Mouse (Mus musculus) embryo, embryonic 10 days (tissue): ENCODE results near the gene Pank4.

Source experiments
- DNase-seq: peaks from one replicate; pipeline ENCODE4 v3.0.0-alpha.2; 2015; ENCODE audit warnings: low spot score

Gene Pank4

DNA sequence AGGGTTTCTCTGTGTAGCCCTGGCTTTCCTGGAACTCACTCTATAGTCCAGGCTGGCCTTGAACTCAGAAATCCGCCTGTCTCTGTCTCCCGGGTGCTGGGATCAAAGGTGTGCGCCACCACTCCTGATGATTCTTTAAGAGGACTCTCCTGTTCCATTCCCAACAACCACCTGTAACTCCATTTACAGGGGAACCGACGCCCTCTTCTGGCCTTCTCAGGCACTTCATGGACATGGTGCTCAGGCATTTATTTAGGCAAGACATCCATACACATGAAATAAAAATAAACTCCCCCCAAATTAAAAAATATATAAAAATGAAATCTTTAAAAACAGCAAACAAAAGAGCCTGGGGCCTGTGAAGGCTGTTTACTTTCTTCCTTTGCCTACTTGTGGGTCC, 3.2 kb downstream of the Pank4 start:
- peak; percentile 66 for DNase-seq

DNA sequence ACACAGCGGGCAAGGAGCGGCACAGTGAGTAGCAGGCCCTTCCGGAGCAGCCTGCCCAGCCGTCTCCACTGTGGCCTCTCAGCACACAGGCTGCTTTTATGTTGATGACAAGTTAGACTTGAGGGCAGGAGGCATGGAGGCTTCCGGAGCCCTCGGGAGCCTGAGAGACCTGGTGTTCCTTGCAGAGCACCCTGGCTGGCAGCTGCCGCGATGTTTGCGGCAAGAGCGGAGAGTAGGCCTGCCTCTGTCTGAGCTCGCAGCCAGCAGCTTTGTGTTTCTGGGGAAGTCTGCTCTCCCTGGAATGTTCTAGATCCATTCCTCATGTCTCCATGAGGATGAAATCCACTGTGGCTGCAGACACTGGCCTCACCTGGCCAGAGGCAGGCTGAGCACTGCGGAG, 8.6 kb downstream of the Pank4 start:
- DNase-seq, result no peak

DNA sequence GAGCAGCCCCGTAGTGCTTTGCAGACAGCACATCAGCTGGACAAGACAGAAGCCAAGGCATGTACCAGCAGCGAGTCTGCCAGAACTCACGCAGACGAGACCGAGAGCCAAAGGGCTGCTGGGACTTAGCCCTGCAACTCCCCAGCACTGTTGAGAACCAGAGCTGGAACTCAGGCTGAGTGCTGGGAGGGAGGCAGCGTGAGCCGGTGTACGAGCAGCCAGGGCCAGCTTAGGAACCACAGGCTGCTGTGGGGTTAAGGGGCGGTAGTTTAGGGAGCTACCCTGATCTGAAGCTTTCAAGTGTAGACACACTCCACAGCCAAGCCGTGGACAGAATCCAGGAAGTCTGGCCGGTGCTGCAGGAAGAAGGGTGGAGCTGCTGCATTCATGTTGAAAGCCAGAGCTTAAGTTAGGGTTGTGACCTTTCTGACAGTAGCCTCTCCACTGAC, 10.3 kb downstream of the Pank4 start:
- DNase-seq, result no peak

DNA sequence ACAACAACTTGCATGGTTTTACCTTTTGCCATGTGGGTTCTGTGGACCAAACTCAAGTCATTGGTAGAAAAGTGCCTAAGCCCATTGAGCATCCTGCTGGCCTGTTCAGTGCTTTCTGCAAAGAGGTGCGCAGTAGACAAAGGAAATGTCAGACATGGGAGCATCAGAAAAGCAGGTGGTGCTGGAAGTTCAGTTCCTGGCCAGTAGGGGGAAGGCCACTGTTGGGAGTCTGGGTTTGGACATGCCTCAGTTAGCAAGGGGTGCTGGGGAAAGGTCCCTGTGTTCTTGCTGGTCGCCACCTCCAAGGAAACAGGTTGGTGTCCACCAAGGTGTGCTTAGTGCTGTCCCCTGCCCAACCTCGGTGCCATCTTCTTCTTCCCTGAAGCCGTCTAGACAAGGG, 16.2 kb downstream of the Pank4 start:
- peak; percentile 43 for DNase-seq

DNA sequence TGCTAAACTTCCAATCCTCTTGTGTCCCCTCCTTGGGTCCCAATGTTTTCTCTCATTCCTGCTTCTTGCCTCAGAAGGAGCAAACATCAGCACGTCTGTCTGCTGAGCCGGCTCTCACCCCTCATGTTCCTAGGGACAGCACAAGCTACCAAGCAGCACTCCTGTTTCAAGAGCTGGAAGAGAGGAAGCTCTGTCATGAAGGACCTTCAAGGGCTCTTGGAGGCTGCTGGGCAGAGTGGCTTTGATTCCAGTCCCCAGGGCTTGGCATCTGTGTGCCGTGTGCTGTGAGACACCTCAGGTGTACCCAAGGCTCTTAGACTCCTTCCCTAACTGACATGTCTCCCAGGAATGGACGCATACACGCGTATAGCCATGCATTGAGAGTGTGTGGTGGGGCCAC, 17.2 kb downstream of the Pank4 start:
- no peak for DNase-seq

DNA sequence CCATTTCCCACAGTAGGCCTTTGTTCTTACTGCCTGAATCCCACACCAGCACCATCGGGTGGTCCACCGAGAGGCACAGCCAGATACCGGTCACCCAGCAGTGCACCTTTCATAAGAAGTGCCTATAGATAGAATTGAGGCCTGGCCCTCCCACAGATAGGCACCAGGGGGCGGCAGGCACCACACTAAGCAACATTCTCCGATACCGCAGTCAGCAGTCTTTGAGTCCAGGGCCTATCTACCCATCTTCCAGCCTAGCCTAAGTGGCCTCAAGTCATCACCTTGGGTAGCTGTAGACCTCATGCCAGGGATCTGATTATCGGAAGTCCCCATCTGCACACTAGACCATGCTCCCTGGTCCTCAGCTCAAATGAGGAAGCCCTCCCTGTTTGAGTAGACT, 17.6 kb downstream of the Pank4 start:
- peak; percentile 82 for DNase-seq

DNA sequence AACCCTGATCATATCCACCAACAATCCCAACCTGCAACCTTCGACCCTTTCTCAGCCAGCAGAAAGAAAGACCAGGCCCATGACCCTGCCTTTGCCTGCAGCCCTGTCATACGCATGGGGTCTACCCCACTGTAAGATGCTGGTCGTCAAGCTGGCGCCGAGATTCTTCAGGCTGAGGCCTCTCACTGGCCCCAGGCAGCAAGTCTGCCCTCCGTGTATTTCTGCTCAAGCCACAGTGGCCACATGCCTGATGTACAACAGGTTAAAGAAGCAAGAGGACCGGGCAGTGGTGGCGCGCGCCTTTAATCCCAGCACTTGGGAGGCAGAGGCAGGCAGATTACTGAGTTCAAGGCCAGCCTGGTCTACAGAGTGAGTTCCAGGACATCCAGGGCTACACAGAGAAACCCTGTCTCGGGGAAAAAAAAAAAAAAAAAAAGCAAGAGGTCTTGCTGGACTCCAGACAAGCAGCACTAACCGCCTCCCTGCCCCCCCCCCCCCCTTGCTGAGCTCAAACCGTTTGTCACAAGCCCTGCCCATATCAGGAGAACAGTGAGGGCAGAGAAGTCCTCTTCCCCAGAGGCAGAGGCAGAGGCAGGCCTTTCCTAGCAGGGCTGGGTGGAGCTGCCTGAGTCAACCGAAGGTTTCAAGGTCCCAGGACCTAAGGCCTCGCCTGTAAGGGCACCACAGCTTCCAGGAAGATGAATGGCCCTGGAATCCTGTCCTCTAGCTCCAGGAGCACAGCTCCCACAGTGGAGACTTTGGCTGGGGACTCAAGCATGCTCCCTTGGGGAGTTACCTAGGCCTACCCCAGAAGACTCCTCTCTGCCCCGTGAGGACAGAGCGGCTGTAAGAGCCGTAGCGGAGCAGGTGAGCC, 18.6 kb downstream of the Pank4 start:
- DNase-seq, result no peak

DNA sequence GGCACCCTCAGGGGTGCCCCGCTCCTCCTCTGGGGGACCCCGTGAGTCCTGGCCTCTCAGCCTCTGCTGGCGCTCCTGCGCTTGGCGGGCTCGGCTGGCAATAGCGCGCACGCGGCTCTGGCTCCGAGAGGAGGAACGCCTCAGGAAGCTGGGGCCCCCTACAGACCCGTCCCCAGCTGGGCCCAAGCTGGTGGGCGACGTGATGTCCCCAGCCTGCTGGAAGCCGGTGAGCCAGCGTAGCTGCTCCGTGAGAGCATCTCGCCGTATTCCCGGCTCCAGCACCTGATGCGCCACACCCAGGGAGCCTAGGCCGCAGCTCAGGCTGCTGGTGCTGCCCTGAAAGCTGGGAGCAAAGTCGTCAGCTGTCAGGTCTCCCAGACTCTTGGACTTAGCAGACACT, 19.8 kb downstream of the Pank4 start:
- no peak for DNase-seq

DNA sequence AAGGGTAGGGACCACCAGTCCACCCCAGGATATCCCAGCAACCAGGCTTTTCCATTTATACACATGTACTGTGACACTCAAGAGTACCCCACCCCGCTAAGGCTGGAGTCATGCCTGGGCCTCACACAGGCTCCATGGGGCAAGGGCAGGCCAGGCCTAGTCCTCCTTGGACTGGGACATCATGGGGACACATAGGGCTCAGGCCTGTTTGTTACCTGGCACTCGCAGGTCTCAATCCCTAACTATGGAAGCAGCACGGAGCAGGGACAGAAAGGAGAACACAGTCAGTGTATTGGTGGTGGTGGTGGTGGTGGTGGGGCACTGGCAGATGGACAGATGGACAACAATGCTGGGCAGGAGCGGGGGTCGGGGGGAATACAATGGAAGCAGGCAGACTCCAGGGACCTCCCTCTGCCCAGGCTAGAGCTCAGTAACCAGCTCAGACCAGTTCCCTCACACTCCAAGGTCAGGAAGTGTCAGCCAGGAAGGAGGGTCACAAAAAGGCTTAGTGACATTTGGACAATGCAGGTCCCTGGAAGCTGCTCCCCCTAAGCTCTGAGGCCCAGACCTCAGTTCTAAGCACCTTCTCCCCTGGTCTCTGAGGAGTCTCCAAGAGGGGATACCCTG, 21.3 kb downstream of the Pank4 start:
- peak; percentile 45 for DNase-seq

DNA sequence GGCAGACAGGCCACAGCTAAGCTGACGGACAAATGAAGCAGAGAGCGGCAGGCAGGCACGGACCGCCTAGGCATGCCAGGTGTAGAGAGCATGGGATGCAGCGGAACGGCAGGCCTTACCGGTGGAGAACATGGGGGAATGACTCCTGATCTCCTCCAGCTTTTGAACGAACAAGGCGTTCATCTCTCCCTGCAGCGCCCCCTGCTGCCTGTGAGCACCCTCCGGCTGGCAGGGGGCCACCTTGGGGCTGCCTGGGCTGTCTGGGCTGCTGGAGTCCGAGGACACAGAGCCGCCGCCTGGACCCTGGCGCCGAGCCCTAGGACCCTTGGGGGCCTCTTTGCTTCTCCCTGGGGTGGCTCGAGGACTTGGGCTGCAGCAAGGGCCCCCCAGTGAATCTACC, 22.2 kb downstream of the Pank4 start:
- peak; percentile 86 for DNase-seq

DNA sequence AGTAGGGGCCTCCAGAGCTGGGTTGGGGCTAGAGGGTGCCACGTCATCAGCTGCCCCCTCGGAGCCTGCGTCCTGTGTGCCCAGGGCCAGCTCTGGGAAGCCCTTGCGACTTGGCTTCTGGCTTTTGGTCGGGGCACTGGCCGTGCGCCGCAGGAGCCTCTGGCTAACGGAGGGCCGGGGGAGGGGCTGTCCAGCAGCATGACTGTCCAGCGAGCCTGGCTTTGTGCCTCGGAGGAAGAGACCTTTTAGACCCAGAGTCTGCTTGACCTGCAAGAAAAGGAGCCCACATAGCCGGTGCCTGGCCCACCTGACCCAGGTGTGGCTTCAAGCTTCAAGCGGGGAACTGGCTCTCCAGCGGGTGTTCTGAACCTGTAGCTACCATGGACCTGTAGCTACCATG, 22.8 kb downstream of the Pank4 start:
- DNase-seq, result no peak

DNA sequence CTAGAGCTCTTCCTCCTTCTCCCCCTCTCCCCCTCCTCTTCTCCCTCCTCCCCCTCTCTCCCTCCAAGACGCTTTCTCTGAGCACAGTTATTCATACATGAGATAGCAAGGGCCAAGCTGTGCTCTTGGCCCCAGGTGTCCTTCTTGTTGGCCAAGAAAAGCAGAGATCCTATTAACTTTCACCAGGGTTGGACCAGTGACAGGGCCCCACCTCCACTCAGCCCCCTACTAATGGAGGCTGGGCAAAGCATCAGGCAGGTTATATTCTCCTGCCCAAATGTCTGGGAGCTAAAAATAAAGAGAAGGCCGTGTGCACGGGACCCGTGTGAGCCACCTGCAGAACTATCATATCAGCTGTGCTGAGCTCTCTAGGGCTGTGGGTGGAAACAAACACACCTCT, 31.0 kb downstream of the Pank4 start:
- DNase-seq, result no peak

DNA sequence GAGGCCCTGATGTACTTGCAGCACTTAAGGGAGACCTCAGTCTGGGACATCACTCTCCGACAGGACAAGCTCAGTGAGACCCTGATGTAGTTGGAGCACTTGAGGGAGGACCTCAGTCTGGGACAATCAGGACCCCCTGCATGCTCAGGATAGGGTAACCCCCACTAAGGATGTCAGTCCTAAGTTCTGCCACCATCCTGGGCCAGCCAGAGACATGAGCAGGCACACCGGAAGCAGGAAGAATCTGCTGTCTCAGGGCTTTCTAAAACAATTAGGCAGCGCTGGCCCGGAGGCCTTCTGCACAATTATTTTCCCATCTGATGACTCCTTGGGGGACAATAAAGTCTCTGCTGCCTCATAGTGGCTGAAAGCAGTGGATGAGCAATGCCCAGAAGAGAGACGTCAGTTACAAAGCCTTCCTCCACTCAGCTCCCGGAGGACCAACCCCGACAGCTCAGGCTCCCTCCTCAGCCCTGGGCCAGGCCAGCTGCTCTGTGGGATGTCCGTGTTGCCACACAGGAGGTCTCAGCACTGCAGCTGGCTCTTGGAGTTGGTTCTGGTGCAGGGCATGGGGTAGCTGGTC, 32.7 kb downstream of the Pank4 start:
- DNase-seq, result no peak

DNA sequence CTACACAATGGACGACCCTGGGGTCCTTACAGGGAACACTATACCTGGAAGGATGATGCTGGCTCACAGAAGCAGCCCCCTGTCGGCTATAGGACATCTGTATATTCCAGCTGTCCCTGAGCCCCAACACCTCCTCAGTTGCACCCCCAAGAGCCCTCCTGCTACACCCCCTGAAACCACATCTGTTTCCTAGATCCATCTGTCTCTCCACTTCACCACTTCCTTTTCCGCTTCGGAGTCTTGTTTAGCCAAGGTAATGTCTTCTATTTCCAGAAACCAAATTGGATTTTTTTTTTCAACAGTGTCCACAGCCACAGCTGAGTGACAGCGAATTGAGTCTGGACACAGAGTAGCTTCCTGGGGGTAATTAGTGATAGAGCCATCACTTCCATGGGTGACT, 35.5 kb downstream of the Pank4 start:
- DNase-seq, result no peak

DNA sequence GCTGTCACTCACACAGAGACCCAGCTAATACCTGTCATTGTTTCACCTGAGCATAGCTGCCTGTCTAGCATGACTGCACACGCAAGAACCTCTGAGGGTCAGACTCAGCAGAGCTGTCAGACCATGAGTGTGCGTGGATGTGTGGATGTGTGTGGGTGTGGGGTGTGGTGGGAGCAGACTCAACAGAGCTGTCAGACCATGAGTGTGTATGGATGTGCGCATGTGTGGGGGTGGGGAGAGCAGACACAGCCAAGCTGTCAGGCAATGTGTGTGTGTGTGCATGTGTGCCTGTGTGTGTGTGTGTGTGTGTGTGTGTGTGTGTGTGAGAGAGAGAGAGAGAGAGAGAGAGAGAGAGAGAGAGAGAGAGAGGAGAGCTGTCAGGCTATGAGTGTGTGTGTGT, 41.4 kb downstream of the Pank4 start:
- DNase-seq, result no peak

DNA sequence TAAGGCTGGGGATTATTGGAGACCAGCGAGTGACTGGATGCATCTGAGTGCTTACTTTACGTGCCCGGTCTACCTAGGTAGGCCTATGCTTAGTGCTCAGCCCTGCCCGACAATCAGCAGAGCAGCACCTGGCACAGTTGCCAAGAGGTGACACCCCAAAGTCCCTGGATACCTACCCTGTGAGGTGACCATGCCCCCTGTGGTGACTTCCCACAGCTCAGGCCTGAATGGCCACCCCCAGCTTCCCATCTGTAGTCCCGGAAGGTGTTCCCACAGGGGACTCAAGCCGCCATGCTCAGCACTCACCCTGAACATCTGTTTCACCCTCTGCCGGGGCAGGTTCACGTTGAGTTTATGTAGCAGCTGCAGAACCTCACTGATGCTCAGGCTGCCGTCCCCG, 42.4 kb downstream of the Pank4 start:
- no peak for DNase-seq

DNA sequence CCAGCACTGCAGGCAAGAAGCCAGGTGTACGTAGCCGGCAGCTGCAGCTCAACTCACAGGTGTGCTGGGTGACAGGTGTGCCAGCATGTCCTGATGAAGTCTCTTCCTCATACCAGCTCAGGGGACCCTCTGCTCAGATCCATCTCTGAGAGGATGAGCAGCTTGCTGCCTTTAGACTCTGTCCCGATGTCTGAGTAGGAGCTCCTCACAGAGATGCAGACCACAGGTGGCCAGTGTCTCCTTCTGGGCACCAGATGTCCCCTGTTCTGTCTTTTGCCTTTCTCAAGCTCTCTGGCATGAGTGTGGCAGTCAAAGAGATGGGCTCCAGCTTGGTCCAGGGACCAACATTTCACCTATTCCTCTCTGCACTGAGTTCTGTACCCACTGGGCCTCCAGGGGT, 43.7 kb downstream of the Pank4 start:
- DNase-seq, result no peak

DNA sequence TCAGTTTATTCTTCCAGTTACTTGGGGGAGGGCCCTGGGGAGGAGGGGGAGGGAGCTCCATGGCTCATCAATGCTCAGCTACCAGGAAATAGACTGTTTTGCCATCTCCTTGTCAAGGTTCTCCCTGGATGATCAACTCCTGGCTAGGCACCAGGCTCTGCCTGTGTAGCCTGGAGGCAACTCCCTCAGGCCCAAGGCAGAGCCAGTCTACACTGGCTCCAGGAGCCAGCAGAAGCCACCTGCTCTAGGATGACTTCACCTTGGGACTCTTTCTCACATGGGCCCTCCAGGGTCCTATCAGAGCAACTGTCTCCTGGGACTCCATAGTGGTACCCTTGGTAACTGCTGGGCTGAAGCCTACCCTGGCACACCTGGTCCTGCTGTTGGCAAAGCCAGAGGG, 44.2 kb downstream of the Pank4 start:
- DNase-seq, result no peak

DNA sequence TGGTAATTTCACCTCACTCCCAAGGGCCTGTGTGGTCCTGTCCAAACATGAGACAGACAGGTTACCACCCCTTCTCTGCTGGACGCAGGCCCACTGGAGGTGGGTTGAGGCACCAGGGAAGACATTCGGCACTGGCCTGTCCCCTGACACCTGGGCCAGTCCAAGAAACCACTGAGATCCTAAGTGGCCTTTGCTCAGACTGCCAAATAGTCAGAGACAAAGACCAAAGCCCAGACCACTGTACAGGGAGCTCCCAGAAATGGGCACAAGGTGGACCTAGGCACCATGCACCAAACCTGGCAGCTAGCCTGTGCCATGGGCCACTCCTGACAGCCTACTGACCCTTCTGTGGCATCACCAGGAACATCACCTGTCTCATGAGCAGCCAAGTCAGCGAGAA, 45.3 kb downstream of the Pank4 start:
- no peak for DNase-seq

DNA sequence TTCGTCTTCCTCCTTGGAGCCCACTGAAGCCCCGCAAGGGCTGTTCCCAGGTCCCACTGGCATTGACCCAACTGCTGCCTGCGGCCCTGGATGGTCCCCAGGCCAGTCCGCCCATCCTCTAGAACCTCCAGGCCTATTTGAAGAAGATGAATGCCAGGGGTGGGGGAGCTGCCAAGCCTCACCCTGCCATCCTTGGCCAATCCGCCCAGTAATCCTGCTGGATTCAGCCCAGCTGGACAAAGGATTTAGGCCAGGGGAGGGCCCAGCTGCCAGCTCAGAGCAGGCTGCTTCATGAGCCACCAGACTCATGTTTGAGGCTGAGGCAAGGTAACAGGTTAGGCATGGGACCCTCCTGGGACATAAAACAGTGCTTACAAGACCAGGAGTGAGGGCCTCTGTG, 46.9 kb downstream of the Pank4 start:
- DNase-seq, result no peak

DNA sequence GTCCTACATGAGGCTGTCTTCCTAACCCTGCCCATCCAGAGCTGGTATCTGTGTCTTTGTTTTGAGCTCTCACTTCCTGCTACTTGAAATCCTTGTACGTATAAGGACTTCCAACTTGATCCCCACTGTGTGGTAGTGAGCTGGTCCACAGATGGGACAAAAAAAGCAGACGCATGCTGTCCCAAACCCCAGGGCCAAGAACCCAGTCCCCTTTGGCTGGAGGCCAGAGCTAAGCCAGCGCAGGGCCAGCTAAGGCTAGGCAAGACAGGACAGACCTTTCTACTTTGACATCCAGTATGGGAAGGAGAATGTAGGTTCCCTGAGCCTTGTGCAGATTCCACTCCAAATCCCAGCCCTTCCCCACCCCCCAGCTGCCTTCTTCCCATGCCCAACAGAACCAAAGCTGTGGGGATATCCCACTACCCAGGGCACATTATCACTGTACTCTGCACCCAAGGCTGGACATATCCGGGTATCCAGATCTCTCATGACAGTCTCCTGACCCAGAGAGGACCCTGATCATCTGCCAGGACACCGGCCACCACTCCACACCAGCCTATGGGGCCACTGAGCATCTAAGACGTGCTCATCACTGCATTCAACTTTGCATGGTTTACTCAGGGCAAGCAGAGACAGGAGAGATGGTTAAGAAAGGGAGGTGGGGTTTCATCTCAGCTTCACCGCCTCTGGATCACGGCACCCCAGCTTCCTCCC, 47.5 kb downstream of the Pank4 start:
- no peak for DNase-seq

DNA sequence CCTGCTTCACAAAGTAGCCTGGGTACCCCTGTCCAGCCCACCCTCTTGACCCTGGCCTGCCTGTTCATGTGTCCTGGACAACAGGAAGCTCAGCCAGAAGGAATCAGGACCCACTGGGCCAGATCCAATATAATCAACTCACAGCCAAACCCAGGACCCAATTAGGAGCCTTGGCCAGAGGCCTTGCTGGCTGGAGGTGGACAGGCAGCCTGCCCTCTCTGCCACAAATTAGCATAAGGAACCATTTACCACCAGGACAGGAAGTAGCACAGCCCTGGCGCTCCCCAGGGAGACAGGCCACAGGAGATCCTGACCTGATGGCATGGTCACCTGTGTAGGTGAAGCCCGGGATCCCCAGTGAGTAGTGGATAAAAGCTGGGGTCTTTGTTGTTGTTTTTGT, 48.2 kb downstream of the Pank4 start:
- no peak for DNase-seq

DNA sequence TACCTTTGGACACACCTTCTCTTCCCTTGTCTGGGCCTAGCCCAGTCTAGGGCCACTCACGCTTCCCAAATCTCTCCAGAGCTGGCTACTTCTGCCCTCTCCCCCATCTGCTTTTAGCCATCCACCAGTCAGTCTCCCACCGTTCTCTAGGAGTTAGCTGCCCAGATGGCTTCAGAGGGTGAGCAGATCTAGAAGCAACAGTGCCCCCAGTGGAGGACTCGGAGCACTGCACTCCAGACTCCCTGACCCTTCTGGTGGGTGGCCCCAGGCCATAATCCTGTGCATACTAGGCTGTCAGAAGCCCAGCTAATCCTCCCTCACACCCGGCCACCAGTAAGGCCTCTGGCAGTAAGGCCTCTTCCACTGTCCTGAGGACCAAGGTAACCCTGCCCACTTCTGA, 48.9 kb downstream of the Pank4 start:
- peak; percentile 87 for DNase-seq
